Mouse (Mus musculus) testis, adult 2 months (tissue): ENCODE data around the gene 1110057P08Rik.

Experiments used
- CTCF ChIP-seq: fragments of 200-500 bp; IDR thresholded peaks from 2 replicates; pipeline ENCODE4 v1.5.1; 2012; ENCODE audit warnings: low read depth, mild to moderate bottlenecking, inconsistent platforms, low read length, moderate library complexity; ENCODE audit not compliant: control insufficient read depth, insufficient read depth, insufficient replicate concordance
- POLR2A ChIP-seq: fragments of 200-500 bp; IDR thresholded peaks from 2 replicates; pipeline ENCODE4 v1.6.1; 2012; ENCODE audit warnings: low read depth, mild to moderate bottlenecking, inconsistent platforms, low read length, moderate library complexity; ENCODE audit not compliant: control insufficient read depth

- TF ChIP-seq CTCF (no peak), POLR2A (no peak)
Observed at GRCm38 (mm10) chr16:89157652-89158051, 16.9 kb upstream of the 1110057P08Rik start, which contains the start of gene Gm9789.
